Mouse (Mus musculus) CD4-positive, CD25-positive, alpha-beta regulatory T cell, adult 2 months (primary cell): Measurements from ENCODE around the gene Trex1.

Experiments used
- DNase-seq: peaks from one replicate; pipeline ENCODE4 v3.0.0-alpha.2; 2012; ENCODE audit warnings: low read depth, low spot score

Trex1 gene

DNA sequence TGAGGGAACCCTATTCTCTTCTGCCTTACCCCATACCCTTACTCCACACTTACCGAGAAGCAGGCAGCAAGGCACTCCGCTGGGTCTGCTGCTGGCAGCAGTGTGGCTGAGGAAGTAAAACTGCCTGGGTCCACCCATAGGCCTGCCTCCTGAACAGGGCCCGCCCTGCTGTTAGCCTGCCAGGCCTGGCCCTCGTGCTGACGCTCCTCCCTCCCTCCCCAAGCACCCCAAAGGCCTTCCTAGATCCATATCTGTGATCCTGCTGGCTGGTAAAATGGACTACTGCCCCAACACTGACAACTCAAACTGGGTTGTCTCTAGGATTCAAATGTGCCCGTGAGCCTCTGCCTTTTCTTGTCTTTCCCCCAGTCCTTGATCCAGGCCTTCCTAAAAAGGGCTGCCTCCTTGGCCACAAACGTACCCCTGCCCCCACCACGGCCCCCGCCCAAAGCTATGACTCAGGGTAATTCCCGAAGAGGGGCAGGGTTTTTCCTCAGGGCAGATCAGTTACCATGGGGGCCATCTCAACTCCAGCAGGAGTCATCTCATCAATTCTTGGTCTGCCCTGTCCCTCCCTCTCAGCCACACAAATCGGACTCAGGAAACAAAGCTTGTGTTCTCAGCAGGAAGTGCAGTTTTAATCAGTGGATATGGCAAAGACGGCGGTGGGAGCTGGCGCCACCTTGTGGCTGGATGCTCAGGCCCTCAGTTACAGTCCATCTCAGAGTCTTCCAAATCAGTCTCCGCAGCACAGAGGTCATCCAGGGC is at the start of gene Trex1:
Trex1 (minus strand) TSS at position 599 of the 768 bp plus-strand sequence.
- DNase-seq: peak; percentile 94

DNA sequence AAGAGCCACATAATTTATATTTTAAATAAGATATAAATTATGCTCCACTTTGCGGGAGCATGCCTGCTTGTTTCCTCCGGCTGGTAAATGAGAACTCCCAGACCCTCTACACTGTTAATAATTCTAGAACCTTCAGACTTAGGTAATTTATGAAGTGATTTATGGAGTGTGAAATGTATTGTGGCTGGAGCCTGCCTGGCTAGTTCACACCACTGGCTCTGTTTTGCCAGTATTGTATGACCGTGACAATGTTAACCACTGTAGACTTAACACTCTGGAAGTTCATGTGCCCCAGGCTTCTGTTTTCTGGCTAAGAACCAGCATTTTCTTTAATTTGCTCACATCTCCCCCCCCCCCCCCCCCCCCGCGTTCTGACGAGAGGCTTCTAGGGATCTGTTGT is 47.8 kb upstream of the Trex1 start:
- no peak for DNase-seq

DNA sequence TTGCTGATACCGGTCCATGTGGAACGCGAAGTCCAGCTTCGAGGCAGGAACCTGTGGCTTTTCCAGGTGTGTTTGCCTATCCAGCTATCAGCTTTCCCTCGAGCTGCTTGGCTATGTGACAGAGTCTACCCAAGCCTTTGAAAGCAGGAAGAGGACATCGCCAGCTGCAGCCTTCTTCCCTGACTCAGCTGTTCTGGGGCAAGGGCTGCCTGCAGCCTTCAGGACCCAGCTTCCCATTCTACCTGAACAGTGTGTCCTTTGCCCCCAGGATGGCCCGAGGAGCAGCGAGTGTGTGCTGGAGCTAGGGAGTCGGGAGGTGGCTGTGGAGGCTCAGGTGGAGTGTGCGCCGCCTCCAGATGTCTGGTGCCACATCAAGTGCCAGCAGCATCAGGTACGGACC is 46.1 kb upstream of the Trex1 start:
- no peak for DNase-seq

DNA sequence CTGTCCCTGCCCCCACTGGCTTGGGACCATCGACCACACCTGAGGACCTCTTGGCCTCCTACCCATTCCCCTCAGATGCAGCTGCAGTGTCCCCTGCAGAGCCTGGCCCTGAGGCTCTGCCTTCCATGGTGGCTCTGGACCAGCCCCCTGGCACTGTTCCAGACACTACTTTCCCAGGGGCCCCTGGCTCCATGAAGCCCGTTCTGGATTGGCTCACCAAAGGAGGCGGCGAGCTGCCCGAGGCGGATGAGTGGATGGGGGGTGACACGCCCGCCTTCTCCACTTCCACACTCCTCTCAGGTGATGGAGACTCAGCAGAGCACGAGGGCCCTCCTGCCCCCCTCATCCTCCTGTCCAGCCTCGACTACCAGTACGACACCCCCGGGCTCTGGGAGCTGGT is 45.5 kb upstream of the Trex1 start:
- DNase-seq: no peak

DNA sequence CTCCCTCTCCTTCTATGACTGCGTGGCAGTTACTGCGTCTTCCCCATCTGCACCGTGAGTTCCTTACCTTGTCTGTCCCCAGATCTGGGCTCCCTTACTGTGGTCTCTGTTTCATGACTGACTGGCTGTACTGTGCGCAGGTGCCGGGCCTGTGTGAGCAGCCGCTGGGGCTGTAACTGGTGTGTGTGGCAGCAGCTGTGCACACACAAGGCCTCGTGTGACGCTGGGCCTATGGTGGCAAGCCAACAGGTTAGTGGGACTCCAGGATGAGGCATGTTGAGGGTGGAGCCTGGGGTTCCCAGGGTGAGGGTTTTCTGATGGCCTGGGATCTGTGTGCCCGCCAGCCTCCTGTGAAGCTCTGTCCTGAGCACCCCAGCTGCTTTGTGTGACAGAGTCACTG is 44.5 kb upstream of the Trex1 start:
- no peak for DNase-seq

DNA sequence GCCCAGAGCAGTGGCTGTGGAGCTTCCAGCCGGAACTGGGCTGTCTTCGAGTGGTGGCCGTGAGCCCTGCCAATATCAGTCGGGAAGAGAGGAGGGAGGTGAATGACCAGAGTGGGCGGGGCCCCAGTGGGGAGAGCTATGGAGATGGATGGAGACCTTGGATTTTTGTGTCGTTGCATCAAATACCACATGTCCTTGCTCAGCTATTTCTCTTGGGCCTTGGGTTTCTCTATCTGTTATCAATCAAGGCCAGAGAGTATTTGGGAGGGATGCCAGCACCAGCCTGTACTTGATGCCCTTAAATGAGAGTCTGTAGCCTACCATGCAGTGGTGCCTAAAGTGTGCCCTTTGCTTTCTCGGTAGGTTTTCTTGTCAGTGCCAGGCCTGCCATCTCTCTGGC is 43.7 kb upstream of the Trex1 start:
- DNase-seq: no peak

DNA sequence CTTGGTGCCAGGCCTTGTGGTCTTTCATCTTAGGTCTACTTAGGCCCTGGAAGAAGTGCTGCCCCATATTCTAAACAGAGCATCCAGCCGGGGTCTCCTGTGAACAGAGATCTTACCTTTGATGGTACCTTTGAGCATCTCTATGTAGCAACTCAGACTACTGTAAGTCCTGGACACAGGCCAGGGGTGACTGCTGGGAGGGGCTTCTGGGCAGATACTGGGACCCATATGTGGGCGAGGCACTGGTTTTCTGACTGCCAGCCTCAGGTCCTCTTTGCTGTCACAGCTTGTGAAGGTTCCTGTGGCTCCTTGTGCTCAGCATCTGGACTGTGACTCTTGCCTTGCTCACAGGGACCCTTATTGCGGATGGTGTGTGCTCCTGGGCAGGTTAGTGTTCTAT is 43.0 kb upstream of the Trex1 start:
- no peak for DNase-seq

DNA sequence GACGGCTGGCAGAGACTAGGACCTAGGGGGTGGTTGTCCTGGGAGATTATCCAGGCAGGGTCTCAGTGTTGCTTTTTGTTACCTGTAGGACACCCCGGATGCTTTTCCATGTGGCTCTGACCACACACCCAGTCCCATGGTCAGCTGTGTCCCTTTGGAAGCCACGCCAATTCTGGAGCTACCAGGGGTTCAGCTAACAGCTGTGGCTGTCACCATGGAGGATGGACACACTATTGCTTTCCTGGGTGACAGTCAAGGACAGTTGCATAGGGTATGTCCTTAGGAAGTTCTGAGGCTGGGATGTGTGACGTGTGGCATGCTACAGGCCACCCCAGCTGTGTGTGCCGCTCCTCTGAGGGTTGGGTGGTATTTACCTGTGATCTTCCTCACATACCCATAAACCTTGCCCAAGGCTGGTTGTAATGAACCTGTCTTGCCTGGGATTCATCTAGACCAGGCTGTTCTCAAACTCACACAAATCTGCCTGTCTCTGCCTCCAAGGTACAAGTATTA is 42.5 kb upstream of the Trex1 start:
- DNase-seq: no peak

DNA sequence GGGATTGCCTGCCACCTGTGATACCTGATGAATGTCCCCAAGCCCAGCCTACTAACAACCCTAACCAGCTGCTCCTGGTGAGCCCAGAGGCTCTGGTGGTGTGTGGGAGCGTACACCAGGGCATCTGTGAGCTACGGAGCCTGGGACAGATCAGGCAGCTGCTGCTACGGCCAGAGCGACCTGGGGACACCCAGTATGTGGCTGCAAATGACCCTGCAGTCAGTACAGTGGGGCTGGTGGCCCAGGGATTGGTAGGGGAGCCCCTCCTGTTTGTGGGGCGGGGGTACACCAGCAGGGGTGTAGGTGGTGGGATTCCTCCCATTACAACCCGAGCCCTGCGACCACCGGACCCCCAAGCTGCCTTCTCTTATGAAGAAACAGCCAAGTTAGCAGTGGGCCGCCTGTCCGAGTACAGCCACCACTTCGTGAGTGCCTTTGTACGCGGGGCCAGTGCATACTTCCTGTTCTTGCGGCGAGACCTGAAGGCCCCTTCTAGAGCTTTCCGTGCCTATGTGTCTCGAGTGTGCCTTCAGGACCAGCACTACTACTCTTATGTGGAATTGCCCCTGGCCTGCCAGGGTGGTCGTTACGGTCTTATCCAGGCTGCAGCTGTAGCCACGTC is 40.9 kb upstream of the Trex1 start:
- DNase-seq: no peak

DNA sequence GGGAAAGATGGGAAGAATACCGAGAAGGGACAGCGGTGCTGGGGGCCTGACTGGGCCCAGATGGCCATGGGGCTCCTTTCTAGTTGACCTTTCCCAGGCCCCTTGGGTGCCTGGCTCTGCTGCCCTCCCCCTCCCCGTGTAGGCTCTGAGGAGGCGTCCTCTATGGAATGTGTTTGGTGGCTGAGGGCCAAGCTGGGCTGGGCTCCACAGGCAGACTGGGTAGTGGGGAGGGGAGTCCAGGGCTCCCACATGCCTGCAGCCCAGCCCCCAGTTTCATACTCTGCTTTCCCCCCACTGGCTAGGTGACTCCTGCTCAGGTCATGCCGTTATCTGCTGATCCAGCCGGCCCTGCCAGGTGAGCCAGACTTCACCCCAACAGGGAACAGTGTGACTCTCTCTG is 39.4 kb upstream of the Trex1 start:
- DNase-seq: no peak

DNA sequence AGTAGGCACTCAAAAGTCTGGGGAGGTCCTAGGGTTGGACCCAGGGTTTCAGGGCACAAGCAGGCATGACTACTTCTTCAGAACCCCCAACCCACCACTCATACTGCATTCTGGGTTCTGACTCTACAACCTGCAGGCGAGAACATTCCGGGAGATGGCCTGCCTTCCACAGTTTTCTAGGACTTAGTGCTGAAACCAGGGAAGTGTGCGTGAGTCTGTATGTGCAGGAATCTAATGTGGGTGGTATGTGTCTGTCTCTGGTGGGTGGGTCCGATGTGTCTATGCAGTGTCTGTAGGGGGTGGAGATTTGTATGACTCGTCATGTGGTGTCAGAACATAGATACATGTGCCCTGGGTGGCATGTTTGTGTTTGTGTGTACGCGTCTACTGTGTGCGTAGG is 38.8 kb upstream of the Trex1 start:
- no peak for DNase-seq

DNA sequence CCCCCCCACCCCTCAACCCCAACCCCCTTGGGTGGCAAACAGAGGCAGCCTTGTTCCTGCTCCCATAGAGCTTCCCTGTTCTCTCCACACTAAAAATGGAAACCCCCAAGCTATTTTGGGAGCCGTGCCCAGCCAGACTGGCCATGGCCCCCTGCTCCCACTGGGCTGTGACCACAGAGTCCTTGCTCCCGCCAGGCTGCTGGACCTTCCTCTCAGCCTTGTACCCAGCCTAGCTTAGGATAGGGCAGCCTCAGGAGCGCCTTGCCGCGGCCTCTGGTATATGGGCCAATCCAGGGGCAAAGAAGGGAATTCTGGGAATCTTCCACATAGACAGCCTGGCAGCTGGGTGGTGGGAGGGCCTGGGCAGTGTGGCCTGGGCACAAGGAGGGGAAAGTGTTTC is 38.3 kb upstream of the Trex1 start:
- DNase-seq: no peak

DNA sequence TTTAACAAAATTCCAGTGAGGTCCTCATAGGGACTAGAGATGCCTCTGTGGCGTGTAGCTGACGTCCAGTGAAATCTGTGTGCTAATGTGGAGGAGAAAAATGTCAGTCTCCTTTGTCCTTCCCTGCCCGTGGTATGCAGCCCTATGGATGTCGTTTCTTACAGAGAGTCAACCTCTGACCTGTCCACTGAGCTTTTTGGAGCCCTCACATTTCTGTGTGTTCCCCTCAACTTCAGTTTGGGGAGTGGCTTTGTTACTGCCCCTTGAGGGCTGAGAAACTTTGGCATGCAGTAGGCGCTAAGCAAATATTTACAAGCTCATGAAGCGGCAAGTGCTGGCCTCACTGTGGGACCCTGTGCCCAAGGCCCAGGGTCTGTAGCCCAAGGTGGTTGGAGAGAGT is 37.8 kb upstream of the Trex1 start:
- DNase-seq: no peak

DNA sequence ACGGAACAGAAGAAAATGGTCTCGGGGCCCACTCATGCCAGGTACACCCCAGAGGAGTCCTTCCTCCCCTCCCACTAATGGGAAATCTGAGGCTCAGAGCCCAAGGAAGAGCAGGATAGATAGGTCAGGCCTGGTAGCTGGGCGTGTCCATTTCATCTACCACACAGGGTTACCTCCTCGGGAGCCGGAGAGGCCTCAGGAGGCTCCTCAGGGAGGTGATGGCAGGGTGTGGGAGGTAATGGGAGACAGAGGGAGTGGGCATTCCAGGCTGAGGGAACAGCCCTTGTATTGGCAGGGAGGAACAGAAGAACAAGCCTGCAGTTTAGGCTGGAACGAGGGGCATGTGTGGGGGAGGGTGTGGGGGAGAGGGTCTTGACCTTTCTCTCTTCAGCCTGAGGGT is 37.3 kb upstream of the Trex1 start:
- DNase-seq: no peak

DNA sequence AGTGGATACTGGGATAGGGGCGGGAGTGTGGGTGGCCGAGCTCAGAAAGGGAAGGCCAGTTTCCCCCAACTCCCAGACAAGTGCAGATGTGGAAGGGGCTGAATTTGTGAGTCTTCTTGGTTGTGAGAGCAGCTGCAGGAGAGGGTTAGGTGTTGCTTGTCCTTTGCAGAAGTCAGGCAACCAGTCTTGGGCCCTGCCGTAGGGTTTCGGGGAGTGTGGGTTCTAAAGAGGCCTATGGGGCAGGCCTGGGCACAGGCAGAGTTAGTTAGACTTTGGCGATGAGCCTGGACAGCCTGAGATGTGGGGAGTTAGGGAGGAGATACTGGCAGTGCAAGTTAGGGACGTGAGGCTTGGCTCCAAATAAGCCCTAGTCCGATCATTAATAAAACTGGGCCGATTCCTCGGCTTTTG is 36.7 kb upstream of the Trex1 start:
- no peak for DNase-seq

DNA sequence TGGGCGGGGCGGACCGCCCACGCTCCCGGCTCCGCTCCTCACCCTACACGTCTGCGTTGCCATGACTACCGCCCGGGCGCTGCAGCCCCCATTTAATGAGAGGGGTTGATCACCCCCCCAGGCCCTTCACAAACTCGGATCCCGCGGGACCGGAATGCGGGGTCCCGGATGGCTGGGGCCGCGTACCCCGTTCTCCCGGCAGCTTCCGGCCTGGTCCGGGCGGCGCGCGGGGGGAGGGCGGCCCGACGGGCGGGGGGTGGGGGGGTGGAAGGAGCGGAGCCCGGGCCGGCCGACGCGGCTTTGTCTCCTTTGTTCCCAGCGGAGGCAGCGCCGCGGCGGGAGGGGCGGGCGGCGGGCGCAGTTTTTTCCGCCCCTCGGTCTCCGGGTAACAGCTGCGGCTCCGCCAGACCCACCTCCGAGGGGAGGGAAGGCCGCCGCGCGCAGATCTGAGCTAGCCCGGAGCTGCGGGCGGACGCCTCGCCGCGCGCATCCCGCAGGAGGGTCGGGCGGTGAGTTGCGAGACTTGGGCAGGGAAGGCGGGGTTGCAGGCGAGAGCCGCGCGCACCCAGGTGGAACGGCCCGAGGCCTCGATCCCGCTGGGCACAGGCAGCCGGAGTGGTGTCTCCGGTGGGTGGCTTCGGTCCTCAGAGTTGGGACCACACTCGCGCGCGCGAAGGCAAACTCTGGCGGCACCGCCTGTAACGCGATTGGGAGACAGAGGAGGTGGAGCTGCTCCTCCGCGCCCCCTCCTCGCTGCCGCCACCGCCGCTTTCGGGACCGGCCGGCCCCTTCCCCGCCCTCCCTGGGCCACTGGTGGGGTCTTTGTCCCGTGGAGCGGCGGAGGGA is 35.8 kb upstream of the Trex1 start, which contains the start of gene Plxnb1:
Plxnb1 (plus strand) TSS at position 253 of the 846 bp plus-strand sequence.
- DNase-seq: peak; percentile 81

DNA sequence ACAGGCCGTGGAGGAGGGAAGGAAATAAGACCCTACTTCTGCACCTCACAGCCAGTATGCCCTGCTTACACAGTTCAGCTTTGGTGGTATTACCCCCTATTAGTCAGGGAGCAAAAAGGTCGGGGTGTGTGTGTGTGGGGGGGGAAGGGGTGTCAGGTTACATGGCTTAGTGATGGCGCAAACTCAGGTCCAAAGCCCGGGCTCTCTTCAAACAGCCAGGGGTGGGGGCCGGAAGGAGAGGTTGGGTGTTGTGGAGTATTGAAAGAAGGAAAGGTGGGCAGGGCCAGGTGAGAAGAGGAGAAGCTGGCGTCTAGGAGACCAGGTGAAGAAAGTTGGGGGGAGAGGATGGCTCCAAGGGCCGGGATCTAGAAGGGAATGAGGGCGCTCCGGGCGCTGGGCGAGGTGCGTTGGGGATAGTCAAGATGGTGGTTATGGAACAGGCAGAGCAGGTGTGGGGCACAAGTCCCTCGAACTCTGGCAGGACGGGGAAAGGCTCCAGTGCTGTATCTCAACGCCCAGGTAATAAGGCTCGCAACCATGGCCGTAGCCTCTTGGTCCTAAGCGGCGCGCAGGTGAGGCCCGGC is 35.1 kb upstream of the Trex1 start:
- peak; percentile 25 for DNase-seq

DNA sequence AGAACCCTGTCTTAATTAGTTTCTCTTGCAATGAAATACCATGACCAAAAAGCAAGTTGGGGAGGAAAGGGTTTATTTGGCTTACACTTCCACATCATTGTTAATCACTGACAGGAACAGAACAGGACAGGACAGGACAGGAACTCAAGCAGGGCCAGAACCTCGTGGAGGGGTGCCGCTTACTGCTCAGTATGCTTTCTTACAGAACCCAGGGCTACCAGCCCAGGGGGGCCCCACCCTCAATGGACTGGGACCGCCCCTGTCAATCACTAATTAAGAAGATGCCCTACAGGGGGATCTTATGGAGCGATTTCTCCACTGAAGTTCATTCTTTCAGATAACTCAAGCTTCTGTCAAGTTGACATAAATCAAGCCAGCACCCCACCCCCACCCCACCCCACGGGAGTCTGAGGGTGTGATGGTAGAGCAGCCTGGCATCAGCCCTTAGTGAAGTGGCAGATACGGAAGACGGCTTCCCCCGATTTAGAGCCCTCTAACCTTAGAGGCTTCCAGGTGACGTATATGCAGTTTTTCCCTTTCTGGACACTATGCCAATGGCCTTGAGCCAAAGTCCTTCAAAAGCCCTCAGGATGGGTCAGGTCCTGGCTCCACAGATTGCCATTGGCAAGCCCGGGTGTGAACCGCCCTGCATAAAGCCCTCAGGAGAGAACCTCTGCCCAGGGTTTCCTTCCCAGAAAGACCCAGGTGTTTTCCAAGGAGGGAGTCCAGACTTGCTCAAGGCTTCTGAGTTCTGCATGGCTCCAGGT is 34.4 kb upstream of the Trex1 start:
- no peak for DNase-seq

DNA sequence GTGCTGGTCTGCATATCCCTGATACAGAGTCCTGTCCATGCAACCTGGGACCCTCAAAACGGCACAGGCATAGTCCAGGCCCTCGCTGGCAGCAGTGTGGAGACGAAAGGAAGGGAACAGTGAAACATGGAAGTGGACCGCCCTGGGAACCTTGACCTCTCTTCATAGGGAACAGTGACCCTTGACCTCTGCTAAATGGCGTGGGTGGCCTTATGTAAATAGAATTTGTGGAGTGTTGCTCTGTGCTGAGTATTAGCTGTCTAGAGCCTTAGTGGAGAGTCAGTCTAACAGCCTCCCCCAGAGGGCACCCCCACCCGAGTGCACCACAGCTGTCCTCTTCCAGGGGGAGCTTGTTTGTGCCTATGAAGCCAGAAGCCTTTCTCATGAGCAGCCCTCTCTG is 33.3 kb upstream of the Trex1 start:
- no peak for DNase-seq

DNA sequence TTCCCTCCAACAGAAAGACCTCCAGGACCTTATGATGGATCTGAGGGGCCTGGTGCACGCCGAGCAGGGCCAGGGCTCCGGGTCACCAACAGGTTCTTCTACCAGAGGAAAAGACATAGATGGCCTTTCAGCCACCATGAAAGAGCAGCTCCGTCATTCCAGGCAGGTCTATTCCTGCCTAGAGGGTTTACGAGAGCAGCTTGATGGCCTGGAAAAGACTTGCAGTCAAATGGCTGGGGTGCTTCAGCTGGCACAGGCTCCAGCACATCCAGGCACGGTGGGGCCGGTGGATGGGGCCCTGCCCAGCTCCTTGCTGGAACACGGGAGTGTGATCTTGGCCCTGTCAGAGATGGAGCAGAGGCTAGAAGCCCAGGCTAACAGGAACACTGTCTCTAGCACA is 32.3 kb upstream of the Trex1 start:
- no peak for DNase-seq

DNA sequence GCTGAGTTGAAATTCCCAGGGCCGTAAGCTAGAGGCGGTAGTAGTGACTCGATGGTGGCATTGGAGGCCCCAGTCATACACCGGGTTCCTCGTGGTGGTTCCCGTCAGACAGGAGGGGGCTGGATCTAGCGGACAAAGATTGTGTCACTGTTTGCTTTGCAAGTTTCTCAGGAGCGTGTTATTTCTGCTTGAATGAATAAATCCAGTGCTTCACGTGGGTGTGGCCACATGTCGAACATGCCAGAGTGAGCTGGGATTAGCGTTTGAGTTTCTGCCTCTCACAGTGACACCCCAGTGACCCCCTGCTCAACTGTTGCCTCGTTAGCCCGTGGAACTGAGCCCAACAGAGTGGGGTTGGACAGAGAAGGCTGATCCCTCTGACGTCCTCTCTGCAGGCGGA is 30.9 kb upstream of the Trex1 start:
- DNase-seq: no peak
